Mouse (Mus musculus): ENCODE measurements around the gene Isg20l2. TPM values are rescaled to one million over a fixed set of nuclear protein-coding genes. Genes with fewer than 3 reads are reported as not detected.

The Isg20l2 gene
- total RNA-seq, 2 experiments from 2014 or later, result 13.9 to 15.1 TPM

Other genes starting within 250 kb of the Isg20l2 start
- gene Lrrc71, start 181.7 kb upstream of the Isg20l2 start, total RNA-seq (2021), result 1 to 10 TPM in 1 of 2 experiments, under 1 TPM in 1; 0.89 to 1.1 TPM
- under 1 TPM; 0.25 to 0.32 TPM for gene Ntrk1, start 135.2 kb upstream of the Isg20l2 start, total RNA-seq (2021)
- under 1 TPM; 0.15 TPM for gene Insrr, start 133.4 kb upstream of the Isg20l2 start, total RNA-seq (2021)
- 10 to 100 TPM in 1 of 2 experiments, 1 to 10 TPM in 1; 7.1 to 11.6 TPM for gene Pear1, start 106.0 kb upstream of the Isg20l2 start, total RNA-seq (2021)
- not detected for gene Sh2d2a, start 83.6 kb upstream of the Isg20l2 start, total RNA-seq (2021)
- 10 to 100 TPM; 56.0 to 61.0 TPM for gene Prcc, start 44.7 kb upstream of the Isg20l2 start, total RNA-seq (2021)
- 100 to 1,000 TPM; 144 to 153 TPM for gene Hdgf, start 24.0 kb upstream of the Isg20l2 start, total RNA-seq (2021)
- gene Mrpl24, start 10.8 kb upstream of the Isg20l2 start, total RNA-seq (2021), result 10 to 100 TPM; 52.3 to 55.2 TPM
- 10 to 100 TPM; 22.3 to 22.8 TPM for gene Rrnad1, start 403 bp downstream of the Isg20l2 start, total RNA-seq (2021)
- gene Crabp2, start 18.4 kb downstream of the Isg20l2 start, total RNA-seq (2021), result 1 to 10 TPM; 1.4 to 2.6 TPM
- 1 to 10 TPM; 3.6 to 4.7 TPM for gene Nes, start 40.8 kb downstream of the Isg20l2 start, total RNA-seq (2021)
- gene Bcan, start 69.9 kb downstream of the Isg20l2 start, total RNA-seq (2021), result 100 to 1,000 TPM; 281 to 298 TPM
- 10 to 100 TPM; 33.0 to 33.4 TPM for gene Hapln2, start 97.3 kb downstream of the Isg20l2 start, total RNA-seq (2021)
- gene Gpatch4, start 112.8 kb downstream of the Isg20l2 start, total RNA-seq (2021), result 10 to 100 TPM; 16.3 to 16.5 TPM
- gene Naxe, start 128.2 kb downstream of the Isg20l2 start, total RNA-seq (2021), result 10 to 100 TPM; 81.9 to 82.9 TPM
- not detected for gene Ttc24, start 148.0 kb downstream of the Isg20l2 start, total RNA-seq (2021)
- gene Iqgap3, start 151.7 kb downstream of the Isg20l2 start, total RNA-seq (2021), result under 1 TPM; 0.13 to 0.22 TPM
- gene Mef2d, start 212.1 kb downstream of the Isg20l2 start, total RNA-seq (2021), result 100 to 1,000 TPM; 194 to 205 TPM

Measured in layer of hippocampus, adult 18-20 months (tissue).